Mouse (Mus musculus): Measurements from ENCODE around the gene Stard3nl. TPM values are rescaled to one million over a fixed set of nuclear protein-coding genes. Genes with fewer than 3 reads are reported as not detected.
A peak's percentile ranks its signal among the peaks of the same experiment; 100 is the strongest.

The Stard3nl gene
- polyA plus RNA-seq (2015; fragmentation: Nextera tagmentation; extraction: Ambion mirVana) = 78.7 and 82.6 TPM in 2 replicates

GRCm38 (mm10) chr13:19395688-19396354 is at the start of gene Stard3nl:
Gene Stard3nl (minus strand): TSS chr13:19395795.
- no peaks in the 10 kb centered on the region for H3K36me3 ChIP-seq
- ATAC-seq (ENCODE audit: insufficient number of reproducible peaks, low FRiP score, low TSS enrichment, low read depth) = peak; percentile 99
- peak within 1 kb of the TSS; percentile 50 for H3K4me2 ChIP-seq
- no peaks in the 10 kb centered on the region for H3K9me3 ChIP-seq
- peak within 1 kb of the TSS; percentile 93 for H3K27ac ChIP-seq
- no peaks in the 10 kb centered on the region for H3K27me3 ChIP-seq
- peaks cover 10% of the 10 kb centered on the region for H3K4me1 ChIP-seq
- under 1% methylated on average over 37 of the region's 37 CpGs for WGBS
- peak within 1 kb of the TSS; percentile 92 for H3K9ac ChIP-seq
- H3K4me3 ChIP-seq = peak within 1 kb of the TSS; percentile 75

- 69% methylated on average over 10 of the region's 10 CpGs for WGBS
- H3K4me1 ChIP-seq = no peaks in the 10 kb centered on the region
- H3K9me3 ChIP-seq = no peaks in the 10 kb centered on the region
- no peaks in the 10 kb centered on the region for H3K27me3 ChIP-seq
- no peaks in the 10 kb centered on the region for H3K36me3 ChIP-seq
- H3K9ac ChIP-seq = no peak overlapping the region
- H3K27ac ChIP-seq = no peak overlapping the region
- no peak overlapping the region for H3K4me3 ChIP-seq
- no peak for ATAC-seq (ENCODE audit: insufficient number of reproducible peaks, low FRiP score, low TSS enrichment, low read depth)
- H3K4me2 ChIP-seq = no peak overlapping the region
These were observed 42.4 kb upstream of the Stard3nl start for GRCm38 (mm10) chr13:19438040-19438439.

GRCm38 (mm10) chr13:19429812-19430370 is 34.3 kb upstream of the Stard3nl start:
- no peaks in the 10 kb centered on the region for H3K9me3 ChIP-seq
- H3K27me3 ChIP-seq = no peaks in the 10 kb centered on the region
- H3K27ac ChIP-seq = no peak overlapping the region
- ATAC-seq (ENCODE audit: insufficient number of reproducible peaks, low FRiP score, low TSS enrichment, low read depth) = no peak
- H3K4me1 ChIP-seq = no peaks in the 10 kb centered on the region
- 64% methylated on average over 4 of the region's 4 CpGs for WGBS
- no peak overlapping the region for H3K4me3 ChIP-seq
- H3K4me2 ChIP-seq = no peak overlapping the region
- no peaks in the 10 kb centered on the region for H3K36me3 ChIP-seq
- no peak overlapping the region for H3K9ac ChIP-seq

- H3K27me3 ChIP-seq = no peaks in the 10 kb centered on the region
- no peak for ATAC-seq (ENCODE audit: insufficient number of reproducible peaks, low FRiP score, low TSS enrichment, low read depth)
These were observed 32.5 kb upstream of the Stard3nl start for GRCm38 (mm10) chr13:19428076-19428475.

GRCm38 (mm10) chr13:19424563-19424962 is 29.0 kb upstream of the Stard3nl start:
- no peak overlapping the region for H3K4me2 ChIP-seq
- no peak overlapping the region for H3K4me3 ChIP-seq
- no peaks in the 10 kb centered on the region for H3K4me1 ChIP-seq
- no peaks in the 10 kb centered on the region for H3K36me3 ChIP-seq
- 87% methylated on average over 4 of the region's 4 CpGs for WGBS
- H3K9ac ChIP-seq = no peak overlapping the region
- H3K9me3 ChIP-seq = no peaks in the 10 kb centered on the region
- H3K27me3 ChIP-seq = no peaks in the 10 kb centered on the region
- no peak for ATAC-seq (ENCODE audit: insufficient number of reproducible peaks, low FRiP score, low TSS enrichment, low read depth)
- H3K27ac ChIP-seq = no peak overlapping the region

More at GRCm38 (mm10) chr13:19428076-19428475, 32.5 kb upstream of the Stard3nl start:
- no peaks in the 10 kb centered on the region for H3K4me1 ChIP-seq
- no peaks in the 10 kb centered on the region for H3K9me3 ChIP-seq
- no peak overlapping the region for H3K4me2 ChIP-seq
- WGBS = 62% methylated on average over 5 of the region's 5 CpGs
- H3K4me3 ChIP-seq = no peak overlapping the region
- no peak overlapping the region for H3K9ac ChIP-seq
- no peak overlapping the region for H3K27ac ChIP-seq
- no peaks in the 10 kb centered on the region for H3K36me3 ChIP-seq

- no peak for ATAC-seq (ENCODE audit: insufficient number of reproducible peaks, low FRiP score, low TSS enrichment, low read depth)
These were observed 26.9 kb upstream of the Stard3nl start for GRCm38 (mm10) chr13:19422521-19422920.

GRCm38 (mm10) chr13:19417885-19418521 is 22.4 kb upstream of the Stard3nl start:
- Histone ChIP-seq H3K9ac (no peak overlapping the region), H3K4me1 (no peaks in the 10 kb centered on the region), H3K27me3 (no peaks in the 10 kb centered on the region), H3K36me3 (no peaks in the 10 kb centered on the region), H3K4me2 (no peak overlapping the region), H3K9me3 (no peaks in the 10 kb centered on the region), H3K27ac (no peak overlapping the region), H3K4me3 (no peak overlapping the region)
- WGBS = 81% methylated on average over 4 of the region's 4 CpGs
- ATAC-seq (ENCODE audit: insufficient number of reproducible peaks, low FRiP score, low TSS enrichment, low read depth) = no peak

More at GRCm38 (mm10) chr13:19422521-19422920, 26.9 kb upstream of the Stard3nl start:
- H3K4me3 ChIP-seq = no peak overlapping the region
- no peaks in the 10 kb centered on the region for H3K9me3 ChIP-seq
- H3K36me3 ChIP-seq = no peaks in the 10 kb centered on the region
- no peak overlapping the region for H3K27ac ChIP-seq
- H3K4me2 ChIP-seq = no peak overlapping the region
- WGBS = 76% methylated on average over 1 of the region's 1 CpGs
- H3K9ac ChIP-seq = no peak overlapping the region
- no peaks in the 10 kb centered on the region for H3K27me3 ChIP-seq
- no peaks in the 10 kb centered on the region for H3K4me1 ChIP-seq

- no peak overlapping the region for H3K27ac ChIP-seq
- no peaks in the 10 kb centered on the region for H3K9me3 ChIP-seq
- no peak overlapping the region for H3K4me2 ChIP-seq
- H3K4me3 ChIP-seq = no peak overlapping the region
- no peaks in the 10 kb centered on the region for H3K36me3 ChIP-seq
- no peak overlapping the region for H3K9ac ChIP-seq
- ATAC-seq (ENCODE audit: insufficient number of reproducible peaks, low FRiP score, low TSS enrichment, low read depth) = no peak
- WGBS = 58% methylated on average over 8 of the region's 8 CpGs
- H3K27me3 ChIP-seq = no peaks in the 10 kb centered on the region
- no peaks in the 10 kb centered on the region for H3K4me1 ChIP-seq
These were observed 20.4 kb upstream of the Stard3nl start for GRCm38 (mm10) chr13:19415894-19416531.

GRCm38 (mm10) chr13:19415337-19415736 is 19.7 kb upstream of the Stard3nl start:
- H3K9me3 ChIP-seq = no peaks in the 10 kb centered on the region
- 95% methylated on average over 1 of the region's 1 CpGs for WGBS

GRCm38 (mm10) chr13:19412334-19412939 is 16.8 kb upstream of the Stard3nl start:
- Histone ChIP-seq H3K4me2 (no peak overlapping the region), H3K4me1 (no peaks in the 10 kb centered on the region), H3K36me3 (no peaks in the 10 kb centered on the region), H3K9ac (no peak overlapping the region), H3K27me3 (no peaks in the 10 kb centered on the region), H3K4me3 (no peak overlapping the region), H3K9me3 (no peaks in the 10 kb centered on the region), H3K27ac (no peak overlapping the region)
- ATAC-seq (ENCODE audit: insufficient number of reproducible peaks, low FRiP score, low TSS enrichment, low read depth) = no peak
- WGBS = 83% methylated on average over 2 of the region's 2 CpGs

More at GRCm38 (mm10) chr13:19415337-19415736, 19.7 kb upstream of the Stard3nl start:
- H3K27me3 ChIP-seq = no peaks in the 10 kb centered on the region
- no peak overlapping the region for H3K4me2 ChIP-seq
- no peak overlapping the region for H3K4me3 ChIP-seq
- no peak overlapping the region for H3K9ac ChIP-seq
- ATAC-seq (ENCODE audit: insufficient number of reproducible peaks, low FRiP score, low TSS enrichment, low read depth) = no peak
- H3K4me1 ChIP-seq = no peaks in the 10 kb centered on the region
- no peak overlapping the region for H3K27ac ChIP-seq
- H3K36me3 ChIP-seq = no peaks in the 10 kb centered on the region

GRCm38 (mm10) chr13:19411886-19412285 is 16.3 kb upstream of the Stard3nl start:
- Histone ChIP-seq H3K36me3 (no peaks in the 10 kb centered on the region), H3K4me1 (no peaks in the 10 kb centered on the region), H3K9ac (no peak overlapping the region), H3K27ac (no peak overlapping the region), H3K4me3 (no peak overlapping the region), H3K9me3 (no peaks in the 10 kb centered on the region), H3K4me2 (no peak overlapping the region), H3K27me3 (no peaks in the 10 kb centered on the region)
- ATAC-seq (ENCODE audit: insufficient number of reproducible peaks, low FRiP score, low TSS enrichment, low read depth) = no peak
- 68% methylated on average over 5 of the region's 5 CpGs for WGBS

Data from limb, embryonic 15.5 days (tissue).